15 mouse cellular contexts compared by ENCODE assay signal in the genomic region with DNA sequence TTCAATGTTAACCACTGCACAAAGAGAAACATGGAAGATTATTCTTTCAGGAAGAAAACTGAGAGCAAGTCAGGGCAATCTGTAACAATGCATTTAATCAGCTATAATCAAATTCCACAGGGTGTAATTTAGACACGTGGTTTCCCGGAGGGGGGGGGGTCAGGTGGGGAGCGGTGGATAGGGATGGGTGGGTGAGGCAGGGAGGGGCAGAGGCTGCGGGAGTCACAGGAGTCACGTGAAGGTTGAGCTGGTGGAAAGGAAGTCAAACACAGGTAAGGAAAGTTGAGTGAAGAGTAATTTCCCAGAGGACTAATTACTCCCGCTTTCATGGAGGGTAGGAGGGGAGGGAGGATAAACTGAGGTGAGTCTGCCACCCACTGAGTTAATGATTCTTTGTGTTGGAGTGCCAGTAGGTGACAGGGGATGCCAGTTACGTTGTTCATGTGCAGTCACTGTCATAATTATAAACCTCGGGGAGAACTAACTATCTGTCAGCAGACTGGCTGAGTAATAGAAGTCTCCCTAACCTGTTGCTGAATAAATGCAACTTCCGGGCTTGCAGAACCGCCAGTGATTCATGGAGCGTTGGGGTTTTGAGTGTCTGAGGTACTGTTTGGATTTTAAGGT. TPM values are rescaled to one million over a fixed set of nuclear protein-coding genes. Genes with fewer than 3 reads are reported as not detected.
DNase-seq lines count a peak whose midpoint lies in the region; ATAC-seq and TF ChIP-seq lines count a peak whose summit lies in the region.
"Had no signal": no experiment of that assay in that cellular context is flagged by ENCODE, and none has a peak within 500 bp of the region (broad histone marks: within the 10 kb centered on the region; RNA-seq: fewer than 3 reads in every experiment).

No protein-coding gene starts in this region.

- no peaks in the 10 kb centered on the region for H3K9me3 ChIP-seq in kidney, embryonic 16.5 days (ENCODE audit: low read length)
- H3K9me3 ChIP-seq: forebrain, embryonic 10.5 days; heart, embryonic 10.5 days; midbrain, embryonic 12.5 days had no signal

- 32% methylated on average over 11 of the region's 11 CpGs for WGBS in kidney, embryonic 16.5 days
- 22% methylated on average over 11 of the region's 11 CpGs for WGBS in large intestine, adult 2 months

- intact Hi-C loops in heart, postnatal 10 days (cut with DNase I), result no loop called here

- H3K36me3 ChIP-seq in kidney, embryonic 16.5 days (ENCODE audit: insufficient read depth, low read length), result no peaks in the 10 kb centered on the region
- H3K36me3 ChIP-seq: forebrain, embryonic 10.5 days; heart, embryonic 10.5 days; midbrain, embryonic 12.5 days had no signal

- H3K27ac ChIP-seq in kidney, embryonic 16.5 days (ENCODE audit: low read length), result no peak overlapping the region
- H3K27ac ChIP-seq: forebrain, embryonic 10.5 days; heart, embryonic 10.5 days; hindbrain, embryonic 14.5 days; midbrain, embryonic 12.5 days had no signal

- no peak overlapping the region for H3K4me3 ChIP-seq in kidney, embryonic 16.5 days (ENCODE audit: low read length)
- H3K4me3 ChIP-seq: forebrain, embryonic 10.5 days; heart, embryonic 10.5 days; midbrain, embryonic 12.5 days had no signal

- DNase-seq in kidney, adult 11 months, result no peak
- DNase-seq in brain, embryonic 14.5 days (ENCODE audit: low read depth), result peak; percentile 9
- DNase-seq in large intestine, adult 2 months (ENCODE audit: low read depth, low spot score), result peak; percentile 76
- no peak for DNase-seq in spleen, postnatal 4 days (ENCODE audit: low spot score in 2 of 2)
- DNase-seq in heart, postnatal 10 days, result no peak
- DNase-seq: cerebellum, adult 11 months; cerebellum, postnatal 25 days; heart, postnatal 14 days; thymus, postnatal 25 days had no signal

- H3K4me2 ChIP-seq in kidney, embryonic 16.5 days (replicated peaks; ENCODE audit: low read depth, low read length), result 0 out of 2 replicates have a peak overlapping the region, but pooled peaks have one; percentile 4
- H3K4me2 ChIP-seq: hindbrain, embryonic 14.5 days; midbrain, embryonic 12.5 days had no signal

- no peak for TF ChIP-seq CTCF in brain, embryonic 14.5 days (IDR thresholded peaks at IDR 0.05; ENCODE audit: borderline replicate concordance, extremely low read depth, insufficient read depth, insufficient read length)

- no peaks in the 10 kb centered on the region for H3K27me3 ChIP-seq in kidney, embryonic 16.5 days (ENCODE audit: insufficient read depth, low read length)
- H3K27me3 ChIP-seq: midbrain, embryonic 12.5 days had no signal

- no peak for TF ChIP-seq POLR2A in brain, embryonic 14.5 days (IDR thresholded peaks at IDR 0.05; ENCODE audit: borderline replicate concordance, extremely low read depth, insufficient read depth, insufficient read length, poor library complexity, severe bottlenecking)

- peak; percentile 40; the same call in 1 of the 2 replicates for ATAC-seq in kidney, embryonic 16.5 days (ENCODE audit: low FRiP score, low TSS enrichment)
- 0 out of 2 replicates have a peak, but pooled peaks have one; percentile 30 for ATAC-seq in erythroid progenitor cell, adult 5-6 weeks (replicated peaks; ENCODE audit: low FRiP score, poor library complexity, severe bottlenecking)

- H3K9ac ChIP-seq in kidney, embryonic 16.5 days (replicated peaks; ENCODE audit: low read length), result no peak overlapping the region
- H3K9ac ChIP-seq: hindbrain, embryonic 14.5 days; midbrain, embryonic 12.5 days had no signal

- 0 out of 2 replicates have a peak, but pooled peaks cover 5% of the 10 kb centered on the region for H3K4me1 ChIP-seq in kidney, embryonic 16.5 days (ENCODE audit: insufficient read depth, low read length)
- H3K4me1 ChIP-seq: midbrain, embryonic 12.5 days had no signal

RNA-seq across cellular contexts. Expression of gene Sema4f, which starts 60.0 kb away (rescaled TPM):
- polyA plus RNA-seq in kidney, embryonic 16.5 days (2015; fragmentation: Nextera tagmentation; extraction: Ambion mirVana), result 1.1 and 1.6 TPM in 2 replicates
- polyA plus RNA-seq in brain, embryonic 14.5 days (2012; rRNA removed), result 21.3 and 23.9 TPM in 2 replicates
- not detected in 2 replicates for total RNA-seq in erythroid progenitor cell, adult 5-6 weeks (2015; ENCODE audit: low replicate concordance)
- 0.39 TPM in 1 of 2 replicates, not detected in the other for total RNA-seq in erythroid progenitor cell, adult 5-6 weeks (2017; ENCODE audit: low replicate concordance)
- 0.43 and 0.51 TPM in 2 replicates for polyA plus RNA-seq in large intestine, adult 2 months (2012; rRNA removed)
- total RNA-seq in heart, postnatal 10 days (2021), result under 1 TPM; 0.22 to 0.29 TPM

Comparison
In these comparisons a context has a peak if more than half of its experiments do, and no peak if none do; other contexts are left out.
1. DNase-seq: peak in brain, embryonic 14.5 days (single experiment) and large intestine, adult 2 months (single experiment); none in kidney, adult 11 months (single experiment), spleen, postnatal 4 days (0 of 2) and heart, postnatal 10 days (0 of 2).